Mouse (Mus musculus): ENCODE measurements around the gene Tbx20.

Gene Tbx20

DNA sequence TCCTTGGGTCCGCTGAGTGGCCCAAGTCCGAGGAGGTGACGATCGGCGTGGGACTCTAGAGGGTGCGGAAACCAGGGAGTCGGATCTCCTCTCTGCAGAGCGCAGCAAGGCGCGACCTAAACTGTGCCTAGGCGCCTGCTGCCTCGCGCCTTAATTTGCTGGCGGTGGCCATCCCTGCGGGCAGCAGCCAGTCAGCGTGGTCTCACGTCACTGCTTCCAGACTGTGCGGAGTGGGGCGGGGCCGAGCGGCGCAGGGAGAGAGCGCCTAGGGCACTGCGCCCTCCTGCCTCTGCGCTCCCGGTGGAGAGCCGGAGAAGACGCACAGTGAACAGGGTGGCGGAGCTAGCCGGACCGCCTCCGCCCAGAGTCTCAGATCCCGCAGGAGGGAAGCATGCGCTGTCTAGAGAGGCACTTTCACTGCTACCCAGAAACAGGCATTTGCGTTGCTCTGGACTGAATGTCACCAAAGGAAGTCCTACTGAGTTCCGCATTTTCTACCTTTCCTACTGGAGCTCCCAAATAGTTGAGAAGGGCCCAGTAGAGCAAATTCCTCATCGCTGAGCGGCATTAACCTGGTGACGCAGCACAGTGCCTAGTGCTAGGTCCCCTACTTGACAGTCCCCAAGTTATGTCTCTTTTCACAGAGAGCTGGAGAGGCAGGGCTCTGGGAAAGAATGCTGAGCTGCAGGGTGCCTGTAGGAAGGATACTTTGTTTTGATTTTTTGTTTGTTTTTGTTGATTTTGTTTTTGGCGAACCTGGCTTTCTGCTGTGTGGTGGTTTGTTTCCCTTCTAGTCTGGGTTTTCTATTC lies at the start of gene Tbx20:
Tbx20 (minus strand) TSS at position 144 of the 810 bp plus-strand sequence.
- no peak for DNase-seq

DNA sequence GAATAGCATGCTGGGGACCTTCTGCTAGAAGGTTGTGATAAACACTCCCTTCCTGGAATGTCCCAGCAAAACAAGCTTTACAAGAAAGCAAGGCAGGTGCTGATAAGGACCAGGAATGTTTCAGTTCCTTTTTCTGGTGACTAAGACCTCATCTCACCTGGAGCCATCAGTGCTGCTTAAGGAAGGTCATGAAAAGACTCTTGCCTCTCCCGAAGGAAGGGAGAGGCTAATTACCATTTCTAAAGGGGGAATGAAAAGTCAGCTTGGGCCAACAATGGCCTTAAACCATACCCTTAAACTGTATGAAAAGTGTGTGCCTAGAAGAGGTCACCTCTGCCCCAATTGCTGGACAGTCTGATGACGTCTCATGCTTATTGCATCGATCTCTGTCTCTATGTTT lies 44.4 kb upstream of the Tbx20 start:
- no peak for DNase-seq

DNA sequence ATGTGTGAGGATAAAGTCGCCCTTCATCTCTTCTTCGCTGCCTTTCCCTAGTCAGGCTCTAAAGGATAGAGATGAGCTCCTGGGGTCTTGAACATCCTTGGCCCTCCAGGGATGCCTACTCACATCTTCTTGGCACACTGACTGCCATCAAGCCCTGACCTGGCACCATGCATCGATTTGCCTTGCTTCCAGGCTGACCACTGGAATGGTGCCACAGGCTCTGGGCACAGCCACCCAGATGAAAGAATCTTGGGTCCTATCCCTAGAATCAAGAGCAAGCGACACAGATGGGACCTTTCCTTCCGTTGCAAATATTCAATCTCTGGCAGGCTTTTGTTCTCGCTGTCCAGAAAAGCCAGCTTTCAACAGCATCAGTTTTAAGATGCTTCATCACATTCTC lies 38.4 kb upstream of the Tbx20 start:
- no peak for DNase-seq

DNA sequence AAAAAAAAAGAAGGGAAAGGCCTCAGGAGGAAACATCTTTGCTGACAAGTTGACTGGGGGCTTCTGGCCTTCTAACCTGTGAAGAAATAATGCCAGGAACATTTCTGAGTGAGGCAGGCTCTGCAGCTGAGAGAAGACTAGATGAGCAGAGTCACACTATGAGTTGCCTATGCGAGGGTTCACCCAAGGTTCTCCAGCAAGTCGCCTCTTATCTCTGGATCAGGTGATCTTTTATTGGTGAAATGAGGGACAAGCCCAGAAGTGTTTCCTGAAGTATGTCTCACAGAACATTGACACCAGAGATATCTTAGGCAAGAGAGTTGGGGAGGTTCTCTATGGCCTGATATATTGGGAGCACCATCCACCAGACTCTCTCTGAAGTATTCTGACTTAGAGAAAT lies 18.0 kb upstream of the Tbx20 start:
- DNase-seq = no peak

DNA sequence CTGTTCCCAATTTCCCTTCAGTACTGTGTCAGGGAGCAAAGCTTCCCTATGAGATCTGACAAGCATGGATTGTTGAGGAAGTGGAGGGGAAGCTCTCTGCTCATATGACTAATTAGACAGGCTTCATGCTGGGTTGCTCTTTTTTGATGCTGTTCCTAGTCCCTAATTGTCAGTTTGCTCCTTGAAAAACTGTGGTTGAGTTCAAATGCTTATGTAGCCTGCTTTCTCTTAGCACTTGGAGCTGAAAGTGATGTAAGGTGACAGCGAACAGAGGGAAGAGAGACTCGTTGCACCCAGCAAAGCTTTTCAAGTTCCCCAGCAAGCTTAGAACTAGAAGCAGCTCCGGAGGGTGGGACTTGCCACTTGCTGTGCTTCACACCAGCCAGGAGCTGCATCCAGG lies 15.3 kb upstream of the Tbx20 start:
- DNase-seq = no peak

DNA sequence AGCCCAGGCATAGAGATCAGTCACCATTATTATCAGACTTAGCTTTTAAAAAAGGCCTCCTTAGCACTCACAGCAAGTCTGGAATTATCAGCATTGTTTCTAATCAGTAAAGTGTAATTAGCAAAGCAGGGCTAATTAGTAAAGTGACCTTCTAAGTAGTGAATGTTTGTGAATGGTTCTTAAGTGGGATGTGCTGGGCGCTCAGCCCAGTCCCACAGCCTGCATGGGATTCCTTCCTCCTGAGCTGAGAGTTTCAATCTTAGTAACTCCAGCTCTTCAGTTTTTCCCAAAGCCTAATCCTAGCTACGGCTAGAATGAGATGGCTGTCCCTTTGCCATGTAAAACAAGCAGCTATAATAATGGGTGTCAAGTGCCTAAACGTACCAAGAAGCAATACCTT lies 8.2 kb upstream of the Tbx20 start:
- no peak for DNase-seq

DNA sequence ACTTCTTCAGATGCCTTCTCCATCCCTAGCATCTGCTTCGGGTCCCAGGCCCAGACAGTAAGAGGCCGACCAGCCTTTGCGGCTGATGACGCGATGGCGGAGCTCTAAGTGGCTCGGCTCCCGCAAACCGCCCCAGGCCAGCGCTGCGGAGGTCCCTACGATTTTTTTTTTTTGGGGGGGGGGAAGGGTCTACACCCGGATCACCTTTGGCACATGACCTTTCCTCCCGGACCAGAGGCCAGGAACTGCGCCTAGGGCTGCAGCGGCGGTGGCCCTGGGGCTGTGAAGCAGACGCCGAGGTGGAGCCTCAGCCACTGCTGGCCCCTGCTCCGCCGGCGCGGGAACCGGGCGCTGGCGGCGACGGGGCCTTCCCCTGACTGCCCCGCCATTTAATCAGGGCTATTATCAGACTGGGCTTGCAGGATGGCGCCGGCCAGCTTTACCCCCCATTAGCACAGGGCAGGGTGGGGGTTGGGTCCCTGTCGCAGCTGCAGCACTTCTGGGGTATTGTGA lies 6.9 kb upstream of the Tbx20 start:
- DNase-seq = no peak

DNA sequence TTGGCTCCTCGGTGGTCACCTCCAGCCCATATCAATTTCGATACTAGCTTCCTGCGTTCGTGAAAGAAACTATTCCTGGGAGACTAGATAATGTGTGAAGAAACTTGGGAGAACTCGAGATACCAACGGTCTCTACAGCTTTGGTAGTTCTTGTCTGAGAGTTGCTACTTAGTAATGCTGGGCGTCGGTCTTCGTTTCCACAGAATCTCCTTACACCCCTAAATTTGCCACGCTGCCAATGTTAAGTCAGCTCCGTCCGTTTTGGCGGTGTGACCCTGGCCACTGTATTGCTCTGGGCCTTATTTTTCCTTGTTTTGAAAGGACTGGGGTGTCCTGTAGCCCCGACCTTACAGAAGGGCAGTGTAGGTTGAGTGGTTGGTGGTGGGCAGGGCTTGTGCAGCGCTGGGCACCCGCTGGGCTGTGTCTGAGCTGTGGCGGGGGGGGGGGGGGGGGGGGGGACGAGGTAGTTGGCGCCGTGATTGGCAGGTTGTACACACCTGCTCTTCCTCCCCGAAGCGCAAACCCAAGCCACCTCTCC lies 6.4 kb upstream of the Tbx20 start:
- DNase-seq = no peak

DNA sequence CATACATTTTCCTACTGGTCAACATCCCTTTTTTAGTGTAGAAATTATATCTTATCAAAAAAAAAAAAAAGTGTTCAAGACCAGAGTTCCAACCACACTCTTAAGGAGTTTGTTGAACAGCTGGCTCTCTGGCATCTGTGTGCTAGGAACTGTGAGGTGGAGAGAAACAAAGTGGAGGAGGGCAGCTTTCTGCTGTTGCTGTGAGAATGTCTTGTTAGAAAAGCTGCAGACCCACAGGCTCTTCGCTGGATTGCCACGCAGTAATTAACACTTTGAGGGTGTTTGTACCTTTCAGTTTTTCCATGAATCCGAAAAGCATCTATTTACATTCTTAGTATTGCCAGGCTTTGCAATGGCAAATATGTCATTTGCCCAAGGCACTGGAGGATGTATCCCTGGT lies 5.9 kb upstream of the Tbx20 start:
- no peak for DNase-seq

DNA sequence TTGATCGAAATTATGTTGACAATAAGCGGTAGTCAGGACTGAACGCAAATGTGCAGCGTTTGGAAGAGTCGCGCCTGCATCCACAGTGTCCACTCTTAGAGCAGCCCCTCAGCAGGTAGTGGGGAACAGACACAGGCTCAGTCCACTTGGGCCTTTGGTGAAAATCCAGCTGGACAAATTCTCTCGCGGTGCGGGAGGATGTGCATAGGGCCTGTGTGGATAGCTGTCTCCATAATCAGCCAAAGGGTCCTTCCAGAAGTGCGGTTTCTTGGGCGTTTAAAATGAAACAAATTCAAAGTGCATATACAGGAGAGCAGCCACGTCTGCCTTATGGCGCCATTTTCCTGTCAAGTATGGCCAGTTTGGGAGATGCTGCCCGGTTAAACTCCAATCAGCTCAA lies 4.5 kb upstream of the Tbx20 start:
- DNase-seq = no peak

DNA sequence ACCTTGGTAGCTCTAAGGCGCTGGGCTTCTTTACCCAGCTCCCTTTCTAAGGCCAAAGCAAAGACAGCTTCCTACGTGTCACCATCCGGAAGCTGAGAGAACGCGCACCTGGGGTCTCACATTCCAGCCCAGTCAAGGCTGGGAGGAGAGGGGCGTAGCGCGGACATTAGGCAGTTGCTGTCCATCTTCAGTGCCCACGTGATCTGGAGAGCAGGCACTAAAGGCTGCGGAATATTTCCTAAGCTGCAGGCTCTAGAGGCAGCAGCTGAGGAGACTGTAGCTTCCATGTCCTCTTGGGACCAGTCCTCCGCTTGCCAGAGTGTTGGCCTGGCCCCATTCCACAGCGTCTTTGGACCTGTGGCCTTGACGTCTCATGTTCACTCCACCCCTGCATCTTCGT lies 3.9 kb upstream of the Tbx20 start:
- DNase-seq = no peak

DNA sequence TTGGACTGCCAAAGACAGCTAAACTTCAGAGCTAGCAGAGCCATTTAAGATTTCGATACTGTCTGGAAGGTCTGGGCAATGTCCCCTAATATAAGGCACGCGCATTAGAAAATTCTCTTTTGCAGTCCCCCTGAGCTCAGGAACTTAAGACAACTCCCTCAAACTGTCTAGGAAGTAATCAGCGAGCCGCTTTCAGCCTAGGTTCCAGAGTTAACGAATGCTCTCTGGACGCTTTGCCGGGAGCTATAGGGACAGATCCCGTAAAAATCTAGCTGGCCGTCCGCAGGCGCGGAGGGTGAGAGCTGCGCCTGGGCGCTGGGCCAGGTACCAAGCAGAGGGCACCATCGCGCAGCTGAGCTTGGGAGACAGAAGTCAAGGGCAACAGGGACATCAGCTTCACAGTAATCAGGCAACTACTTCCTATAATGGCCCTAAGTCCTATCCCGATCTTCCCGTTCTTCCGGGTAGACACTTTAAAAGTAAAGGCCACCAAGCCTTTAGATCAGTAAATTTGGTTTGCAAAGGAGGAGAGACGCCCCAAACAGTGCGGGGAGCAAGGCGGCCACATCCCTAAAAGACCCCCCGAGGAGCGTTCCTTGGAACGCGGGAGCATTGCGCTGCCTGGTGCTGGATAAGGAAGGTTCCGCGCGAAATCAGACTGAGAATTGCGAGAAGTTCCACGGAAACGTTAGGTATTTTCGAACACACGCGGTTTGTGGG lies 3.2 kb upstream of the Tbx20 start:
- DNase-seq = no peak

DNA sequence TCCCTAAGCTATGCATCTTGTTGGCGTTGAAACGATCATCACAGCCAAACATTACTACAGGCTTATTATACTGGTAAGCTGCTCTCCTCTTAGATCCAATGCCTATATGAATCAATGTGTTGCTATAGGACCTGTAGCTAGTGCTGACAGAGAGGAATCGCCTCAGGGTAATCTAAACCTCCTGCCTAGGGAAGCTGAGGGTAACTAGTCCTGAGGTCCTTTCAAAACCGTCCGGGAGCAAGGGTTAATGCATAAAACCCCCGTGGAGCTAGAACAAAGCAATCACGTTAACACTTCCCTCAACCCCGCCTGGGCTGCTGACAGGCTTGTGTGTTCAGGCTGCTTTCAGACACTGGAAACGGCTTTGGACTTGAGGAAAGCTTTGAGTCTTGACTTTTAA lies 2.4 kb upstream of the Tbx20 start:
- DNase-seq = no peak

DNA sequence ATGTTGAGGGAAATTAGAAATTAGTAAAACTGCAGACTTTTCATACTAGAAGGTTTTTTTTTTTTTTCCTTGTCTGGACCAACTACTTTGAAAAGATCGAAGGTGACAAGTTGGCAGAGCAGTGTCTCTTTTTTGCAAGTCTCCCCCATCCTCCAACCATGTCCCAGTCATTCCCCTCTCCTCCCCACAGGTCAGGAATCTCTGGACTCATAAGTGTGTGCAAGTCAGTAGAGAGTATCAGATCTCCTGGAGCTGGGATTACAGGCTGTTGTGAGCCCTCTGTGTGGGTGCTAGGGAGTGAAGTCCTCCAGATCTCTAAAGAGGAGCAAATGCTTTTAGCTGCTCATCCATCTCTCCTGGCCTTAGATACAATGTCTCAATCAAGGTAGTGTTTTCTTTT lies 1.5 kb upstream of the Tbx20 start:
- no peak for DNase-seq

DNA sequence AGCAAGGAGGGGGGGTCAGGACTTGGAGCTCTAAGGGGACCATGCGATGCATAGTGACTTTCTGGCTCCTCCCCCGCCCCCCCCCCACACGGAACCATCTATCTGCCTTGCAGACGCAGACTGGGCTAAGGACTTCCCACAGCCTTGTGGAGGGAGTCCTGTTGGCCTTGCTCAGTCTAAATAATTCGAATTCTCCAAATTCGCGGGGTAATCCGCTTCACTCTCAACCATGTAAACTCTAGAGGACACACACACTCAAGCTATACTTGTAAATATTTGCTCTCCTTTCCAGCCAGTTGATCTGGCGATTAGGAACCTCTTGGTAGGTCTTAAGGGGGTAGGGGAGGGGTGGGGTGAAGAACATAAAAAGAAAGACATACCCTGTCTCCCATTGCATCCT lies 898 bp upstream of the Tbx20 start:
- no peak for DNase-seq

DNA sequence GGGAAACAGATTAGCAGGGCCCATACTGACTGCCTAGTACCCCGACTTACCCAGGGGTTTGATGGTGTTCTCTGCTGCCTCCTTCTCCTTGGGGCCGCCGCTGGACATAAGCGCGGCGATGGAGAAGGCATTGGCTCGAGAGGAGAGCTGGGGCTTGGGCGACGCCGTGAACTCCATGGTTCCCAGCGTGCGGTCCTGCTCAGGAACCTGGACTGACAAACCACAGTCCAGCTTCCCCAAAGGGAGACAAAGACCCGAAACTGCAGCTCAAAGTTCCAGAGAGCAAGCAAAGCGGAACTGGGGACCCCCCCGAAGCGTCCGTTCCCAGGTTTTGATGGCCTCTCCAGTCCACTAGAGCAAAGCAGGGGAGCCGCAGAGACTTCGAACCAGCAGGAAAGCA lies 434 bp downstream of the Tbx20 start:
- DNase-seq = no peak

DNA sequence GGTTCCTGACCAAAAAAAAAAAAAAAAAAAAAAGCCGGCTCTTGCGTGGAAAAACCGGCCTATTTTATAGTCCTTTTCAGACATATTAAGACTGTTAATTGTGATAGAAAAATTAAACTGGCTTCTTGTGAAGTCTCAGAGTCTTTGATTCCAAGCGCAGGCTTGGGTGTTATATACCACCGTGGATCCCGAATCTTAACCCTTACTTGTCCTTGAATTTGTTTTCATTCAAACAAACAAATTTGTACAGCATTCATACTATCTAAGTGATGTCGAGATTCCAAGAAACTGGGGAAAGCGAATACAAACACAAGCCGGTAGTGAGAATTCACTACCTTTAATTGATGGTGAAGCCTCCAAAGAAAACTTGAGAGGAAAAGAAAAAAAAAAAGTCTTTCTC lies 932 bp downstream of the Tbx20 start:
- no peak for DNase-seq

DNA sequence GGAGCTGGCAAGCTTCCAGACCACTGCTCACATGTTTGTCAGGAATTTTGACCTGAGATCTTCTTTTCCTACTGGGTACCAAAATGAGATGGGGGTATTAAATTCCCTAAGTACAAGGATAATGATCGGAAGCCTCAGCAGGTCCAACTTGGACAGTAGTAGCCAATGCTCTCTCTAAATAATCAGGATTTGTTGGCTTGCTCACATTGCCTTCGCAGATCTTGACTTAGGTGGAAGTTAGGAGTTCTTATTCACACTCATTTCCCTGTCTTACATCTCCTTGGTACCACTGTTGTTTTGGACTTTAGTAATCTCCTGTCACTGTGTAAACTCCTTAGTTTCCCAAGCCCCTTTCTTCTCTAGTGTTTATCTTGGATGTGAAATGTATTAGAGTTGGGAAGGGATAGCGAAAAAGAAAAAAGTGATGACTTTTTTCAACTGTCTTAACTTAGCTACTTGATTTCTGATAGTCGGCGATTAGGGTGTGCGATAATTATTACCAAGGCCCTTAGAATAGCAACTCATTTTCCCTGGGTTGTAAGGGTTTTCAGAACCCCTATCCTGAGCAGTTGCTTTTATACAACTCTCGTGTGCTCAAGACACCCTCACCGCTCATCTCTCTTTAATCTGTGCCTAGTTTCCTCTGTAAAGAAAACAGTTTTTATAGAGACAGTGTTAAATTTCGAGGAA lies 1.5 kb downstream of the Tbx20 start:
- DNase-seq = no peak

DNA sequence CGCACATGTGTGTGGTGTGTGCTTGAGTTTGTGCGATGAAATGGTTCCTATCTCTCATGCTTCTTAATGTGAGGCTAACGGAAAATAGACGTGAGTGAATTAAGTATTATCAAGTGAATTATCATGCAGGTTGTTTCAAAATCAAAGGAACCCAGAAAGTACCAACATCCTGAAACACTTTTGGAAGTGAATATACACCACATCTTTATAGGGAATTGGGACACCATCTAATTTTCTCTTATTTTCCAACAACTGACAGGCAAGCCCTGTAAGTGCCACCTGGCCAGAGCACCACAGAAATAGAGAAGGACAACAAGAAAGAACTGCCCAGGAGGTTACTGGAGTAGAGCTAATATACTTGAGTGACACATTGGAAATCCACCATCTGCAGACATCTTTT lies 2.4 kb downstream of the Tbx20 start:
- DNase-seq = no peak

DNA sequence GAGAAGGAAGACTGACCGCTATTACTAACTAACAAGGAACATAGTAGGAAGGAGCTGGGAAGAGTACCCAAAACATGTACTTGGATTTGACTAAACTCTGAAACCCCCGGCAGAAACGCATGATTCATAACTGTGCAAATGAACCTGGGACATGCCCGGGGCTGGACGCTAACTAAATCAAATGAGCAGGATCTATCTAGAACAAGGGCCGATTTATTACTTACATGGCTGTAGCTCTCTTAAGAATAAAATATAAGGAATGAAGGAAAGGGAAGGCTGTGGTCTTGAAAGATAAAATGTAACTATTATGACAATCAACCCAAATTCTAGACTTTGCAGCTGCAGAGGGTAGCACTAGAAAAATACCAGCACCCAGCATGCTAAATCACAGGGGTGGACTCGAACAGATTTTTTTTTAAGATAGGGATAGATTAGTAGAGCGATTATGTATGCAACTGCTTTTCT lies 3.1 kb downstream of the Tbx20 start:
- DNase-seq = no peak

DNA sequence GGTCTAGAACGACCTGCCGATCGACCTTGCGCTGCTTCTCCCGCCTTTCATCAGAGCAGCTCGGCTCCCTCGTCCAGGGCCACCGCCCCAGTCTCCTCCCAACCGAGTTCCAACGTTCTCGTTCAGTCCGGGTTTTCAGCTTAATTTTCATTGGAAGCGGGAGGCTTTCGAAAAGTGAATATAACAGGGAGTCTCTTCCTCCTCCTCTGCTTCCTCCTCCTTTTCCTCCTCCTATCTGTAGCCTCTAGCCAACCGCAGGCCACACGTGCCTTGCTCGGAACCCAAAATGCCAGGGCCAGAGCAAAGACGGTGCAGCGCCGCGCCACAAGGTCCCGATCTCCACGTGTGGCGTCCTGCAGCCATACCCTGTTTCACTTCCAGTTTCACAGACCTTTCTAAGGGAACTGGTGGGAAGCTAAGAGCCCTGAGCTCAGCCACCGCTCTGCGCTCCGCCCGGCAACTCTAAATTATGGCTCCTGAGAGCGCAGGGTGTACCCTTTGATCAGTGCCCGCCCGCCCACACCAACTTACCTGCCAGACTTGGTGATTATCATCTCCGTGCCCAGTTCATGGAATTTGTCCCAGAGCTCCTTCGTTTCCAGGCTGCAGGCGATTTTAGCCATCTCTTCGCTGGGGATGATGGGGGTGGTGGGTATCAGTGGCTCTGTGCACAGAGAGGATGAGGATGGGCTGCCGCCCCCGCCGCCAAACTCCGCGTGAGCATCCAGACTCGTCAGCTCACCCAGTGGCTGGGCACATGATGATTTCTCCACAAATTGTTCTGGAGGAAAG lies 3.8 kb downstream of the Tbx20 start:
- no peak for DNase-seq

DNA sequence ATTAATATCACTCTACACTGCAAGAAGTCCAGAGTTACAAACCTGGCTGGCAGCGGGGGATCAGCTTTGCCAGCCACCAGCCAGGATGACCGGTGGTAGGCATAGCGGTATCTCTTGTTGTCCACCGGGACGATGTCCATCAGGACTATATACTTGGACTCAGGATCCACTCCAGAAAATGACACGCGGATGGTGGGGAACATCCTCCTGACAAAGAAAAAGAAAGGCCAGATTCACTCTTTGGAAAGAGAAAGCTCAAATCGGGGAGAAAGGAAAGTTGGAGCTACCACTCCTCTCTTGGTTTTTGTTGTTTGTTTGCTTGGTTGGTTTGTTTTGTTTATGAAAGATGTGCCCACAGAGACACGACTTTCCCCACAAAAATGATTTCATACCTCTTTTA lies 4.5 kb downstream of the Tbx20 start:
- DNase-seq = no peak

DNA sequence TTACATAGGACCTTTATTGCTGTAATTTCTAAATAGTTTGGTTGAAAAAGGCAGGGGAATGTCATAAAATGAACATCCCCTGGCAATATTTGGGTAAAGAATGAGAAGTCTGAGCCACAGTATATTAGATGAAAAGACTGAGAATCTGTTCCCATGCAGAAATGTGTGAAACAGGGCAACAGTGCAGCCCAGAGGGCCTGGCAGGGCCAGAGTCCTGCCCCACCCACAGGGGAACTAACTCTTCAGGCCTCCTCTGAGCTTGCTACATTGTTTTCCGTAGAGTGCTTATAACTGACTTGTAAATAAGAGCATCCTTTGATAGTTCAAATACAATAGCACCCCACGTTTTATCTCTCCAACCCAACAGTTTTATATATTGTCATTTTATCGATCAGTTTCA lies 7.0 kb downstream of the Tbx20 start:
- DNase-seq = no peak
